Mouse (Mus musculus): ENCODE measurements around the gene Eps8. TPM values are rescaled to one million over a fixed set of nuclear protein-coding genes. Genes with fewer than 3 reads are reported as not detected.

Eps8 gene
- total RNA-seq, 2 experiments from 2014 or later: 33.1 to 39.5 TPM

DNA sequence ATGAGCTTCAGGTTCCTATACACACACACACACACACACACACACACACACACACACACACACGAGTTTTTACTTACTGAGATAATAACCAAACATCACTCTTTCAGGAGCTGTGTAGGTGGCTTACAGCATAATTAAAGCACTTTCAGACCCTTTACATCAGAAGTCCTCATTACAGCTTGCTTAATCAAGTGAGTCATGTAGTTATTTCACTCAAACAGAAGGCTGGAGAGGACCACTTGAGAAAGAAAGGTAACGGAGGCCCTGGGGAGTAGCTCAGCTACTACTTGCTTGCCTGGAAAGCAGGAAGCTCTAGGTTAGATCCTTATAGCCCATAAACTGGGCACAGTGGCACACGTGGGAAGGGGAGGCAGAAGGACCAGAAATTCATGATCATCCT lies 13.0 kb upstream of the Eps8 start:
- intact Hi-C loops (cut with DNase I): no loop called here
- no peak for DNase-seq

DNA sequence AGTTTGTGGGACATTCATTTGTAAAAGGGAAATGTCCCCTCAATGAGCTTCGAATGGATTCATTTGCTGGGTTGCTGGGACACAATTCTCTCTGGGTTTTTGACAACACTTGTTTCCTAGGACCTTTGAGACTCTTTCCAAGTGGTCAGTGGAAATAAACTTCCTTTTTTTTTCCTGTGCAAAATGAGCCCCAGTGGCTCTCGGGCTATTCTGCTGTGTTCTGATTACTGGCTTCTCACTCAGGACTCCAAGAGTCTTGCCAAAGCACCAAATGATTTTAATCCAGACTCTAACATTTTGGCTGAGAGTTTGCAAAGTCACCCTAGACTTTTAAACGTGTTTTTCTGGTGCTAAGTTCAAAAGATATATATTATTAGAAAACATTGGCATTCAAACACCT lies 10.3 kb upstream of the Eps8 start:
- intact Hi-C loops (cut with DNase I): no loop called here
- no peak for DNase-seq

DNA sequence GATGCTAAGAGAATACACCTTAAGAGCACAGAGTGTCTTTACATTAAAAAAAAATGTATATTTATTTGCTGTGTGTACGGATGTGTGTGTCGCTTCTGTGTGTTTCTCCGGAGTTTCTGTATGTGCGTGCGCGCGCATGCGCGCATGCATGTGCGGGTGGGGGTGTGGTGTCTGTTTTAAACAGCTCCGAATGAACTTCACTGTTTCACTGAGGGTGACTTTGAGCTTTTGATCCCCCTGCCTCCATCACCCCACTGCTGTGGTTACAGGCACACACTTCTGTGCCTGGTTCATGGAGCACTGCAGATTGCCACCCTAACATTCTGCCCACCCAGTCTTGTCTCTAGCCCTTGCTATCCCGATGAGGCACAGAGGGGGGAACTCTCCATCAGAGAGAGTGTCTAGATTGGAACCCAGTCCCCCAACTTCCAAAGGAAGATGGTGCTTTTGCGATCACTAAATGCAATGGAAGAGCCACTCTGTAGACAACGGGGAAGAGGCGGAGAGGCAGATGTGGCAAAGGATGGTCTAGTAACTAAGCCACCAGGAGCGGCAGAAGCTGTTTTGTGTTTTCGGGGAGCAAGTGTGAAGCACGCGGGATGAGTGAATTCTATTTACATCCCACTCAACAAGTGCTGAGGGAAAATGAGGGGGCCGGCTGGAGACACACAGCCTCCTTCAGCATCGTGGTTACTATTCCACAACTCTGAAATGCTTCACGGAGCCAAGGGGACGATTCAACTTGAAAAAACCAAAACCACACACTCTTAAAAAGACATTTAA lies 7.1 kb upstream of the Eps8 start:
- intact Hi-C loops (cut with DNase I): no loop called here
- no peak for DNase-seq

DNA sequence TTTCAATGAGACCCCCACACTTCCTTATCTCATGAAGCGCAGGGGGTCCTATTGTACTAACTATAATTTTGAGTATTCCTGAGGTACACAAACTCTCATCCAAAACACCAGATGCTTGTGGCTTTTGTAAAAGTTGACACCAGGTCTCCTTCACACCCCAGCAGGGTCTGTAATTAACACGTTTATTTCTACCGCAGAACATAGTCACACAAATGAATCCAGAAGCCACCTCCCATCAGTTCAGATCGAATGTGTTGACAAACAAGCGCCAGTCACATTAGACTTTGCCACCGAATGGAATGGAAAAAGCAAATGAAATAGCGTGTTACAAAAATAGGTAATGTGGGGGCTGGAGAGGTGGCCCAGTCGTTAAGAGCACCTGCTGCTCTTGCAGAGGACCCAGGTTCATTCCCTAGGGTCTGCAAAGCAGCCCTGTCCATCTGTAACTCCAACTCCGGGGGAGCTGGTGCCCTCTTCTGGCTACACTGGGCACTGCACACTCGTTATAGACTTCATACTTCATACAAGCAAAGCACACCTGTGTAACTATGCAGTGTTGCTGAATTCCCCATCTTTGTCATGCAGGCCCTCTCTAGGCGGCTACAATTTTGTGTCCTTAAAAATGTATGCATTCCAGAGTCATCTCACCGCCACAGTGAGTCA lies 3.9 kb upstream of the Eps8 start:
- DNase-seq: peak; percentile 41
- intact Hi-C loops (cut with DNase I): no loop called here

DNA sequence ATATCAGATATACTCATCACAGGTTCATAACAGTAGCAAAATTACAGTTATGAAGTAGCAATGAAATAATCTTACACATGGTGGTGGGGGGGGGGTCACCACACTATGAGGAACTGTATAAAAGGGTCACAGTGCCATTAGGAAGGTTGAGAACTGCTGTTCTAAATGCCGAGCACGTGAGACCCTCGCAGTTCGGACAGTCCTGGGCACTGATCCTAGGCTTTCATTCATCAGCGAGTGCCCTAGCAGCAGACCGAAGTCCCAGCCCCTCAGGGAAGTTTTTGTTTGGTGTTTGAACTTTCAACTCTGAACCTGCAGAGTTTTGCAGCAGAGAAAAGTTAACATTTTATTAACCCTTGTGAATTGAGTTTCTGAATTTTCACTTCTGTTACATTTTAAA lies 2.5 kb upstream of the Eps8 start:
- intact Hi-C loops (cut with DNase I): no loop called here

DNA sequence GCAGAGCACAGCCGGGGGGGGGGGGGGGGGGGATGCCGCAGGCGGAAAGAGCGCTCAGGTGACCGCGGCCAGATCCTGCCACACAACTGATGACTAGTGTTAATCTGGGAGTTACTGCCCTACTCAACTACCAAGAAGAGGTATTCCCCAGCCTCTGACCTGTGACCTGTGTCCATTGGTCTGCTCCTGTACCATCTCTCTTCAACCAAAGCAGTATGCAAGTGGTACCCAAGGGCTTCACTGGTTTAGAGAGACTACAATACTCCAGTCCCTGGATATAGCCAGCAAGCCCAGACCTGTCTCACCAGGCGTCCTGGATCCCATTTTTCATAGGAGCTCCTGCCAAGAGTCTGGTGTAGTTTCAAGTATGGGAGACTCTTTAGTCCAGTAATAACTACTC lies 5.1 kb downstream of the Eps8 start:
- no peak for DNase-seq
- intact Hi-C loops (cut with DNase I): loop anchor here (5.0 to 10.0 kb wide), 2 partner anchors 63 to 155 kb away; no protein-coding TSS in a partner anchor

More for the DNA sequence above, 2.5 kb upstream of the Eps8 start:
- DNase-seq: no peak

DNA sequence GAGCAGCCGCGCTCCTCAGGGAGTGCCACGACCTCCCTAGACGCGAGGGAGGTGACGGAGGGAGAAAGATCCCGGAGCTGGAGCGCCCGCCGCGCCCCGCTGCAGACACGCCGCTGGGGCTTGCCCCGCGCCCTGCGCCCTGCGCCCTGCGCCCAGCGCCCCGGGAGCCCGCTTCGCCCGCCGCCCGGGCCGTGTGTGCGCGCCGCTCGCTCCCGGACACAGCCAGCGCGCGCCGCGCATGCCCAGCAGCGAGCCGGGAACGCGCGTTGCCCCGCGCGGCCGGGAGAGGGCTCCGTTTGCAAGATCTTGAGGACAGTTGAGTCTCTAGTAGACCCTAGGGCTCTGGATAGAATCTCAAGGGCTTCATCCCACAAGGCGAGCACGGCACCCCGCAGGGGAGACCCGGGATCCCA lies 5.6 kb downstream of the Eps8 start:
- intact Hi-C loops (cut with DNase I): loop anchor here (5.0 to 10.0 kb wide), 2 partner anchors 63 to 154 kb away; no protein-coding TSS in a partner anchor
- peak; percentile 85 for DNase-seq

DNA sequence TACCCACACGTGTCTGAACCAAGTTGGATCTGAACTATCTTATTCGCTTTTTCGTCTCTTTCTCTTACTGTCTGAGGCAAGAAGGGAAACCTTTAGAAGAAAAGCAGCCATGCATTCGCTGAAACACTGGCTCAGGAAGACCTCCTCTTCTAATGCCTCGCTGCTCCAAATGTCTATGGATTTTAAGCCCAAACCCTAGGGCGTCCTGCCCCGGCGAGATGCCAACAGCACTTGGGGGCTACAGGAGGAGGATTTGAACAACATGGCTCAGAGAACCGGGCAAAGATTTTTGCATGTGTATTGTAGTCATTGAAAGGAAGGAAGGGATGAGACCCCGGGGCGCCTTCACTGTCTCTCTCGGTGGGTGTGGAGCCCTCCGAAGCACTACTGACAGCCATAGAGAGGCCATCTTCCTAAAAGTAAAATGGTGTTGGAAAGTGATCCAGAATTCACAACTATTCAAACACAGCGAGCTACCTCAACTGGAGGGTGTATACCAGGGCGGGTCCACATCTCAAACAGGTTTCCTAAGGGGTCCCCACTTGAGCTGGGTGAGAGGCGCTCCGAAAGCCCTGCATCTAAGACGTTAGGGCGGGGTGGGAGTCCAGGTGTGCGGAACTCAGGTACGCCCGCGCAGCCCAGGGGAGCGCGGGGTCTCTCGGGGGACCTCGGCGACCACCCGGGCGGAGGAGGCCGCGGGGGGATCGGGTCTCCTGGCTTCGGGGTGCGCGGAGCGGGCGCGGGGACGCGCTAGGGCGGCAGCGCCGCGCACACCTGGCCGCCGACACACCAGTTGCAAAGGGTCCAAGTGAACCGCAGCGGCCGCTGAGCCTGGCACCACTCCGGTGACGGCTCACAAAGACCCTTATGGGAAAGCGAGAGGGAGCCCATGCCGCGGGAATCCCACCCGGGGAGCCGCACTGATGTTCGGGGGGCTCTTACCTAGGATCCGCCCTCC lies 6.3 kb downstream of the Eps8 start:
- intact Hi-C loops (cut with DNase I): loop anchor here (5.0 to 10.0 kb wide), 2 partner anchors 64 to 154 kb away; no protein-coding TSS in a partner anchor
- DNase-seq: peak; percentile 66

DNA sequence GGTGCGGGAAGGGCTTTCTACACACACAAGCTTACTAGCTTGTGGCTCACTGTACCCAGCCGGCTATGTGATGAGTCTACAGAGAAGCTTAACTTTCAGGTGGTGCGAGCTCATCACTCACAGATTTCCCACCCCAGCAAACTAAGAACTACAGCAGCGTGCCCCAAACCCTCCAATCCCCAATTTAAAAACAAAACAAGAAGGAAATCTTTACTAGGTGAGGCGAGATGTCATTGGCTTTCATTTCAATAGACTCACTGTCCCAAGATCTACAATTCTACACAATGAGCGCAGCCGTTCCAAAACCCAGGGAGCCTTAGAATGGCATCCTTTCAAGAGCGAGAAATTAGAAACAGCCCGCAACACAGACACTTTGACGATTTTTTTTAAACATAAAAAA lies 7.0 kb downstream of the Eps8 start:
- intact Hi-C loops (cut with DNase I): loop anchor here (5.0 to 10.0 kb wide), 2 partner anchors 65 to 153 kb away; no protein-coding TSS in a partner anchor
- no peak for DNase-seq

DNA sequence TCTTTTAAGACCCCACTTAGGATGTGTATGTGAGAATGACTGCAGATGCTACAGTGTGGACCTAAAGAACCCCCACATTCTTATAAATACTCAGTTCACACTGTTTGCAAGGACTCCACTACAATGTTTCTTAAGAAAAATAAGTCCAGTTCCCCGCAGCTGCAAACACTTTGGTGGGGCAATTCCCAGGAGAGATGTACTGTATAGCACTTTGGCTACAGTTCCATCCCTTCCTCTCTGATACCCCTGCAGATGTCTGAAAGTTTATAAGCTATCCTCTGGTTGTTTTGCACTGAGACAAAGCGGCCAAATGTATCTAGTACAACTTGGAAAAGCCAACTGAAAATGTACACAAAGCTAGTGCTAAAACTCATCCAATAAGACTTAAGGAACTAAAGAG lies 8.0 kb downstream of the Eps8 start:
- intact Hi-C loops (cut with DNase I): loop anchor here (5.0 to 10.0 kb wide), 2 partner anchors 66 to 152 kb away; no protein-coding TSS in a partner anchor
- no peak for DNase-seq

DNA sequence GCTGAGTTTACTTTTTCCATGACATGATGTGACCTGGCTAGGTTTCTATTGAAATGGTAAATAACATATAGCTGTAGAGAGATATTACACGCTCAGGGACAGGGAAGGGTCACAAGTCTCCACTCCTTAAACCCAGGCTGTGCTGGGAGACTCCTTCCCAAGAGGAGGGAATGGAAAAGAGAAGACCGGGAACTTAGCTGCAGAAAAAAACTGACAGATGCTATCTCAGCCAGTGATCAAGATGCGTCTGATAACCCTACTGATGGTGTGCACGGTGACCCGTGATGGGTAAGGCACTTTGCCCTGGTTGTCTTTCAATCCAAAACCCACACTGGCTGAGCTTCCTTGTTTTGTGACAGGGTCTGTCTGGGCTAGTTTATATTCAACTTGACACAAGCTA lies 9.8 kb downstream of the Eps8 start:
- intact Hi-C loops (cut with DNase I): loop anchor here (5.0 to 10.0 kb wide), 2 partner anchors 67 to 150 kb away; no protein-coding TSS in a partner anchor
- no peak for DNase-seq

DNA sequence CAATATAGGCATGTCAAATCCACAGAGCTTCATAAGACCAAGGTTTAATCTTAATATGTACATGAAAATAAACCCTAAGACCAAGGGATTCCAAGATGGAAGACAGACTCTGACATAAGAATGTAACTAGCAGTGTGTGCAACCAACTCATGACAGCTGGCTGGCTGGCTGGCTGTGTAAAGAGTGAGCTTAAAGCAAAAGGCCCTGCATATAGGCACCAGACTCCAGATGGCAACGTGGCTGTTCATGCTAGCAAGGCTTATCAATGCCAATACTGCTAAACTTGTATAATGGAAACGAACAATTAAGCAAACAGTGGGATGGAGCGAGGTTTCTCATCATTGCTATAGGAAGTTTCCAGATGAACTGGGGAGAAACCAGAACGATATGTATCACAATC lies 10.9 kb downstream of the Eps8 start:
- intact Hi-C loops (cut with DNase I): loop anchor here (10.0 kb wide), 1 partner anchor 149 kb away; no protein-coding TSS in a partner anchor

DNA sequence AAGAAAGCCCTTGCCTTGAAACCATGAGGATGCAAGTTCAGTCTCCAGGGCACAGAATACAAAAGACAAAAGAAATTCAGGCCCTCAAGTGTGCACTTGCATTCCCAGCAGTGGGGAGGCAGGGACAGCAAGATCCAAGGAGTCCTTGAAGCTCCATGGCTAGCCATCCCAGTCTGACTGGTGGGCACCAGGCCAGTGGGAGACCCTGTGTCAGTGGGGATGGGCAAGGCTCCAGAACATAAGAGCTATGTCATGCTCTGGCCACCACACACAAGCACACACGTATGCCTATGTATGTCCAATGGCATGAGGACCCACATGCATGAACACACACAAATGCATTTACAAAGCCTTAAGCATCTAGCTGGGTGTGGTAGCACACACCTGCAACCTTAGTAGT lies 13.0 kb downstream of the Eps8 start:
- no peak for DNase-seq
- intact Hi-C loops (cut with DNase I): loop anchor here (10.0 kb wide), 1 partner anchor 147 kb away; no protein-coding TSS in a partner anchor

More for the DNA sequence above, 10.9 kb downstream of the Eps8 start:
- no peak for DNase-seq

DNA sequence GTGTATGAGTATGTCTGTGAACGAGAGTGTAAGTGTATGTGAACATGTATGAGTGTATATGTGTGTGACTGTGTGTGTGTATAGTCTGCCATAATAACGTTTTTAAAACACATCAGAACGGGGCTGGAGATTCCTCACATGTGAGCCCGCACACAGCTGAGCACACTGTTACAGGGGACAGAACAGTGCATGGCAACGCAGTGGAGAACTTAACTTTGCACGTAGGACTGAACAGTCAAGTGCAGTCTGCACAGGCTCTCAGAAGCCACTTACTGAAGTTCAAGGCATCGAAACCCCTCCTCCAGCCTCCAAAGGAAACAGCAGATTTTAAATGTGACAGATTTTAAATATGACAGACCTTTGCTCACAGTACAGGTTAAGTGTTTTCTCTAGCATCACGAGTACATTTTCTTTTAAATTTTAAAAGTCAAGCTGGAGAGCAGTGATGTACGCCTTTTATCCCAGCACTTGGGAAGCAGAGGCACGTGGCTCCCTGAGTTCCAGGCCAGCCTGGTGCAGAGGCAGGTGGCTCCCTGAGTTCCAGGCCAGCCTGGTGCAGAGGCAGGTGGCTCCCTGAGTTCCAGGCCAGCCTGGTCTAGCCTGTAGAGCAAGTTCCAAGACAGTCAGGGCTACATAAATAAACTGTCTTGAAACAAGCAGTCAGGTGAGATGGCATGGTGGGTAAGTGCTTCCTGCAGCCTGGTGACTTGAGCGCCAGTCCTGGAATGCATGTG lies 15.7 kb downstream of the Eps8 start:
- no peak for DNase-seq
- intact Hi-C loops (cut with DNase I): no loop called here

DNA sequence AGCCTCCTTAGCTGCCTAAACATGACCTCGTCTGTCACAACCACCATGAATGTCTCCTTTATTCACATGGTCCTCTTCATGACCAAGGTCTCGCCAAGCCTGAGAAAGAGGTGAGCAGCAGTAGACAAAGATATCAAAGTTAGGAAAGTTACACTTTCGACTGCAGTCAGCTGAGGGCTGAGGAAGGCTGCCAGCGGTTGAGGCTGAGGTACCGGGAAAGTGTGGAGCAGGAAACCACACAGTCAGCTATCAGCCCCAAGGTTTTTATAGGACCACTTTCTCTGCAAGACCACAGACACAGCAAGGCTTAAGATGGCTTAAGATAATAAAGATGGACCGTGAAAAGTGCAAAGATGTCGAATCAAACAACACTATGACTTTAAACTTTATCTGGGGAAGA lies 17.2 kb downstream of the Eps8 start:
- no peak for DNase-seq
- intact Hi-C loops (cut with DNase I): no loop called here

DNA sequence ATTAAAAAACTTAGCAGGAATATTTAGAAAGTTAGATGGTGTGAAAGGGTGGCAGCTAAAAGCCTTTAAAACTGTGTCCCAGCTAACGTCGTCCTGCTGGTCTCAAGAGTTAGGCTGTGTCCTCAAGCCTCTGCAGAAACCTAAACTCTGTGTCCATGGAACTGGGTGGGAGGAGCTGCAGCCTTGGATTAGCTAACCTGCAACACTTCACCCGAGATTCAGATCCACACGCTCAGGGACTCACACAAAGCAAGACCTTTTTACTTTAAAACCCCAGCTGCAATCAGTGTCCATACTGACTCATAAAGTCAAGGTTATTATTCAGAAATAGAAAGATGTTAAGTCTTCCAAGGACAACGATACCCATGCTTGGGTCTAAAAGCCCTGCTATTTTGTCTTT lies 18.5 kb downstream of the Eps8 start:
- intact Hi-C loops (cut with DNase I): no loop called here
- DNase-seq: no peak

DNA sequence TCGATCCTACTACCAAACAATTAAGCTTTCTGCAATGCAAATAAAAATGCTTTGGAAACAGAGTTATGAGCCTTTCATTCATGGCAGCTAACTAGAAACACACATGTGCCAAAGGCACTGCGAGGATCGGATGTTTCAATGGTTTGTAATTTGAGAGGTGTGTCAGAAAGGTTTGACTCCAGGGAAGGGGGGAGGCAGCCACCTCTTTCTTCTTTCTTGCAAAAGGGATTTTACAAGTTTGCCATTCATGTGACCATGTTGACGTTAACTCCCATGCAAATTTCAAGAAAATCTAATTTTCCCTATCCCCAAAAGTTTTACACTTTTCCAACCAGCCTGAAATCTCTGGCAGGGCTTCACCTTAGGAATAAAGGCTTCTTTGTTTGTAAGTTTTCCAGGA lies 21.1 kb downstream of the Eps8 start:
- intact Hi-C loops (cut with DNase I): no loop called here
- no peak for DNase-seq

DNA sequence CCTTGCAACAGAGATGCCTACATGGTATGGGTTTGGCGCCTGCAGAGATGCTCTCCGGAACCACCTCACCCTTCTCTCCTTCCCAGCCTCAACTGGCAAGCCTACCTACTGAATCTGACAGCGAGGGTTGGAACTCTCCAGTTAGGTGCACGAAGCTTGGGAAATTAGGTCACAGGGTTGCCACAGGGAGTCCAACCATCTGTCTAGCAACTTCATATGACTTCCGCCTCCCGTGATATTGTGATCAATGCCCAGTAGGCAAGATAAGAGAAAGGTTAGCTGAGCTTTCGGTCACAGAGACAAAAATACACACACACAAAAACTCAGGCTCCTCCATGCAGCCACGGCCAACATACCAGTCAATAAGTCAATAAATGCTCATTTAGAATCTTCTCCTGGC lies 21.6 kb downstream of the Eps8 start:
- DNase-seq: no peak

DNA sequence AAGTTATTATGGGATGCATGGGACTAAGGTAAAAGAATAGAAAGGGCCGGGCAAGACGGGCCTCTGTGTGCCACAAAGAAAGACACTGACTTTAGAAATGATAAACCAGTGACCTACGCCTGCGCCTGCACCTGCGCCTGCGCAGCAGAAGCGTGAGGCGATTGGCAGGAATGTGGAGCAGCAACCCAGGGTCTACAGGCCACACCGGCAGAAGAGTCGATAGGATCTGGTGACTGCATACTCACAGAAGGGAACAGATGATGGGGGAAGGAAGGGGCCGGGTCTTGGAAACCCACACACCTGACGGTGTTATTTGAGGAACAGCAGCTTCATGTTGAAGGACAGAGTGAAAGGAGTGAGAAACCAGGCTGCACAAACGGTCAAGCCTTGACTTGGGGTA lies 24.3 kb downstream of the Eps8 start:
- intact Hi-C loops (cut with DNase I): no loop called here
- no peak for DNase-seq

More for the DNA sequence above, 21.6 kb downstream of the Eps8 start:
- intact Hi-C loops (cut with DNase I): no loop called here

Data from left cerebral cortex, postnatal 4 days (tissue).